Mouse (Mus musculus): Measurements from ENCODE around the gene Vstm5. TPM values are rescaled to one million over a fixed set of nuclear protein-coding genes. Genes with fewer than 3 reads are reported as not detected.

Vstm5 gene
- total RNA-seq (2023; ENCODE audit: inconsistent age): not detected in 4 replicates

GRCm38 (mm10) chr9:15239042-15239925, at the start of gene Vstm5:
Gene Vstm5 (plus strand): TSS chr9:15239045.

GRCm38 (mm10) chr9:15279649-15280490, 41.0 kb downstream of the Vstm5 start, which contains the start of gene Med17:
Gene Med17 (minus strand): TSS chr9:15279931.

GRCm38 (mm10) chr9:15305503-15306397, 66.9 kb downstream of the Vstm5 start, which contains the start of gene Taf1d:
Gene Taf1d (plus strand): TSS chr9:15306214.

GRCm38 (mm10) chr9:15306398-15307119, 67.7 kb downstream of the Vstm5 start, which contains the start of gene 4931406C07Rik:
Gene 4931406C07Rik (minus strand): TSS chr9:15306448.

Other genes starting within 250 kb of the Vstm5 start
- 43.9 to 56.0 TPM (median 49.1 TPM) in 4 replicates for gene Panx1, start 193.6 kb upstream of the Vstm5 start, total RNA-seq (2023; ENCODE audit: inconsistent age)
- not detected in 4 replicates for gene Hephl1, start 126.9 kb upstream of the Vstm5 start, total RNA-seq (2023; ENCODE audit: inconsistent age)
- gene Med17, start 40.9 kb downstream of the Vstm5 start, total RNA-seq (2023; ENCODE audit: inconsistent age): 42.8 to 48.9 TPM (median 47.4 TPM) in 4 replicates
- gene Taf1d, start 67.2 kb downstream of the Vstm5 start, total RNA-seq (2023; ENCODE audit: inconsistent age): 318 to 362 TPM (median 342 TPM) in 4 replicates
- 5.0 to 7.9 TPM (median 5.3 TPM) in 4 replicates for gene 4931406C07Rik, start 67.4 kb downstream of the Vstm5 start, total RNA-seq (2023; ENCODE audit: inconsistent age)
- 38.1 to 56.9 TPM (median 52.5 TPM) in 4 replicates for gene Cep295, start 118.7 kb downstream of the Vstm5 start, total RNA-seq (2023; ENCODE audit: inconsistent age)

Data from B cell, adult (primary cell).